Mouse (Mus musculus) myocyte (in vitro differentiated cells): ENCODE measurements around the gene Gabbr2. TPM values are rescaled to one million over a fixed set of nuclear protein-coding genes. Genes with fewer than 3 reads are reported as not detected.

ENCODE experiments used
- H3K27me3 ChIP-seq: one replicate; pipeline ENCODE4 v1.6.1; 2011; ENCODE audit not compliant: control insufficient read depth, insufficient read depth, insufficient read length
- H3K36me3 ChIP-seq: one replicate; pipeline ENCODE4 v1.6.1; 2011; ENCODE audit not compliant: control insufficient read depth, insufficient read depth
- H3K4me2 ChIP-seq: one replicate; pipeline ENCODE4 v1.6.1; 2011; ENCODE audit warnings: low read depth, control low read depth
- H3K4me3 ChIP-seq: one replicate; pipeline ENCODE4 v1.5.1; 2011; ENCODE audit warnings: mild to moderate bottlenecking, control low read depth, moderate library complexity
- H3K79me2 ChIP-seq: one replicate; pipeline ENCODE4 v1.6.1; 2011; ENCODE audit not compliant: control insufficient read depth, insufficient read depth
- H3ac ChIP-seq: one replicate; pipeline ENCODE4 v1.6.1; 2011; ENCODE audit not compliant: control insufficient read depth, insufficient read length
- CEBPB ChIP-seq: IDR thresholded peaks from 2 replicates; pipeline ENCODE4 v1.6.1; 2011; ENCODE audit warnings: mild to moderate bottlenecking, moderate library complexity; ENCODE audit not compliant: poor library complexity, insufficient read depth, severe bottlenecking
- E2F4 ChIP-seq: IDR thresholded peaks from one replicate; pipeline ENCODE4 v1.6.1; 2011; ENCODE audit warnings: mild to moderate bottlenecking, control low read depth, moderate library complexity; ENCODE audit not compliant: insufficient read depth
- MAX ChIP-seq: IDR thresholded peaks from one replicate; pipeline ENCODE4 v1.6.1; 2011; ENCODE audit warnings: low read depth, mild to moderate bottlenecking, control low read depth
- MYOD1 ChIP-seq, 3 experiments: IDR thresholded peaks; one replicate each; pipeline ENCODE4 v1.6.1; 2011; ENCODE audit warnings: control low read depth in 2 of 3, low read depth in 2 of 3, mild to moderate bottlenecking in 2 of 3, moderate library complexity in 1 of 3; ENCODE audit not compliant: insufficient read length in 2 of 3, control insufficient read depth in 1 of 3
- MYOG ChIP-seq, 3 experiments: IDR thresholded peaks; one replicate each; pipeline ENCODE4 v1.6.1; 2011; ENCODE audit warnings: control low read depth in 2 of 3, low read depth in 2 of 3, mild to moderate bottlenecking in 2 of 3; ENCODE audit not compliant: insufficient read length in 2 of 3, control insufficient read depth in 1 of 3, insufficient read depth in 1 of 3
- POLR2A ChIP-seq: IDR thresholded peaks from one replicate; pipeline ENCODE4 v1.6.1; 2011; ENCODE audit warnings: low read depth, mild to moderate bottlenecking, control low read depth, moderate library complexity; ENCODE audit not compliant: insufficient read length
- POLR2AphosphoS2 ChIP-seq: IDR thresholded peaks from one replicate; pipeline ENCODE4 v1.6.1; 2011; ENCODE audit warnings: low read depth, control low read depth; ENCODE audit not compliant: insufficient read length
- REST ChIP-seq: IDR thresholded peaks from one replicate; pipeline ENCODE4 v1.6.1; 2011; ENCODE audit warnings: mild to moderate bottlenecking, control low read depth, moderate library complexity; ENCODE audit not compliant: insufficient read depth, insufficient read length
- SRF ChIP-seq: IDR thresholded peaks from one replicate; pipeline ENCODE4 v1.6.1; 2011; ENCODE audit warnings: low read depth; ENCODE audit not compliant: control insufficient read depth, insufficient read length
- TCF12 ChIP-seq: IDR thresholded peaks from one replicate; pipeline ENCODE4 v1.6.1; 2011; ENCODE audit warnings: mild to moderate bottlenecking, control low read depth; ENCODE audit not compliant: poor library complexity, insufficient read depth, severe bottlenecking
- TCF3 ChIP-seq: IDR thresholded peaks from one replicate; pipeline ENCODE4 v1.6.1; 2011; ENCODE audit warnings: low read depth, control low read depth; ENCODE audit not compliant: insufficient read length
- USF1 ChIP-seq: IDR thresholded peaks from one replicate; pipeline ENCODE4 v1.6.1; 2011; ENCODE audit warnings: low read depth, mild to moderate bottlenecking, control low read depth, moderate library complexity
- polyA plus RNA-seq: library from polyadenylated mRNA; unstranded; fragments of >200 nt; fragmentation: generic; extraction: Trizol; gene quantifications from one replicate; pipeline ENCODE4 v1.2.1, GENCODE M21; 2012; ENCODE audit warnings: missing spikeins

Gene Gabbr2
- polyA plus RNA-seq, 1 experiment: not detected

DNA sequence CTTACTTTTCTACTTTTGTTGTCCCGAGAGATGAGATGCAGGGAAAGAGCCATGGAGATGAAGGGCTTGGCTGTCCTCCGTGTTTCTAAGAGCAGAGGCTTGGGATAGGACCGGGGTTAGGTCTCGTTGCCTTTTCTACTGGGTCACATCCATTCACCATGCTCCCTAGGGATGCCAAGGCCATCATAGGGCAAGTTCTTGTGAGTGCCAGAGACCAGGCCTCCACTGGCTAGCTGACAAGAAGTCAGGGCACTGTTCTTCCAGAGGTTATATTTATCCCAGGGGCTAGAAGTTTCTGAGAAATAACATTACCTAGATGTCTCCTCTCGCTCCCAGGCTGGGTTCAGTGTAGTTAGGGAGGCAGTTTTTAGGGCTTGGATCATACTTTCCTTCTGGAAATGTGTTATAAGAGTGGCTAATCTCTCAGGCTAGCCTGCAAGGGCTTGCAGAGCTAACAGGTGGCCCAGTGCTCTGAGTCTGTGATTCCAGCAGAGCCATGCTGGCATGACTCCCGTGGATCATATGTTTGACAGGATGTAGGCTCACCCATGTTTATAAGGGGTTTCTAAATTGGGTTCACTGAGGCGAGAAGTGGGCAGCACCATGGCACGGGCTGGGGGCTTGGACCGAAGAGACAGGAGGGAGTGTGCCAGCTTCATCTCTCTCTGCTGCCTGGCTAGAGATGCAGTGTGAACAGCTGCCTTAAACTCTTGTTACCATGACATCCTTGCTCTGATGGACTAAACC lies 199.2 kb downstream of the Gabbr2 start:
- no peak overlapping the region for H3K4me2 ChIP-seq

DNA sequence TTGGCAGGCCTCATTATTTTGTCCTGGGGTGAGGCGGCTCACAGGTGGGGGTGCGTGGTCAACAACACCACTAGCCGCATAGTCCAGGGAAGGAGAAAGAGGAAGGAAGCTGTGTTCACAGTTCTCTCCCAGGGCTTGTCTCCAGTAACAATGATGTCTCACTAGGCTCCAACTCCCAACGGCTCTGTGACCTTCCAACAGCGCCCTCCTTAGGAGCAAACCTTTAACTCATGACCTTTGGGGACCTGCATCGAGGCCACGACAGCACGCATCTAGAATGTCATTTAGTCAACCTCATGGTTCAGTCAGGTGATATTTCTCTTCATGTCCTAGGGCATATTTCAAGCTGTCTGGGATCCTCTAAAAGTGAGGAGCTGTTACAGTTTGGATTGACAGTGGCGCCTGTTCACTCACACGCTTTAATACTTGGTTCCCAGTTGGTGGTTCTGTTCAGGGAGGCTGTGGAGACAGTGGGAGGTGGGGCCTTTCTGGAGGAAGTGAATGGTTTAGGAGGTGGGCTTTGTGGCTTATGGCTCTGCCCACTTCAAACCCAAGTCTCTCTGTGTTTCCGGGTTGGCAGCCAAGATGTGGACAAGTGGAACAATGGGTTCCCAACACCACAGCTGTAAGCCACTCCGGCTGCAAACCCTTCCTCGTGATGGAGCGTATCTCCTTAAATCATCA lies 200.3 kb downstream of the Gabbr2 start:
- TF ChIP-seq POLR2AphosphoS2 (no peak), USF1 (no peak), CEBPB (no peak)
- Histone ChIP-seq H3ac (no peak overlapping the region), H3K4me3 (no peak overlapping the region), H3K4me2 (no peak overlapping the region), H3K36me3 (no peaks in the 10 kb centered on the region), H3K27me3 (no peaks in the 10 kb centered on the region), H3K79me2 (no peaks in the 10 kb centered on the region)

More for the DNA sequence above, 199.2 kb downstream of the Gabbr2 start:
- TF ChIP-seq TCF12: no peak
- TF ChIP-seq MYOD1 (IDR thresholded peaks at IDR 0.05; ENCODE audit: control insufficient read depth in 1 of 3, insufficient read length in 2 of 3, low read depth in 2 of 3): no peak
- no peak for TF ChIP-seq POLR2AphosphoS2
- TF ChIP-seq SRF: no peak
- TF ChIP-seq E2F4: no peak
- TF ChIP-seq REST: no peak
- no peak for TF ChIP-seq TCF3
- no peak for TF ChIP-seq MAX
- no peak for TF ChIP-seq CEBPB
- TF ChIP-seq MYOG (IDR thresholded peaks at IDR 0.05; ENCODE audit: control insufficient read depth in 1 of 3, insufficient read depth in 1 of 3, insufficient read length in 2 of 3, low read depth in 2 of 3): no peak
- TF ChIP-seq POLR2A: no peak
- TF ChIP-seq USF1: no peak
- Histone ChIP-seq H3K79me2 (no peaks in the 10 kb centered on the region), H3K4me3 (no peak overlapping the region), H3K27me3 (no peaks in the 10 kb centered on the region), H3ac (no peak overlapping the region), H3K36me3 (no peaks in the 10 kb centered on the region)

DNA sequence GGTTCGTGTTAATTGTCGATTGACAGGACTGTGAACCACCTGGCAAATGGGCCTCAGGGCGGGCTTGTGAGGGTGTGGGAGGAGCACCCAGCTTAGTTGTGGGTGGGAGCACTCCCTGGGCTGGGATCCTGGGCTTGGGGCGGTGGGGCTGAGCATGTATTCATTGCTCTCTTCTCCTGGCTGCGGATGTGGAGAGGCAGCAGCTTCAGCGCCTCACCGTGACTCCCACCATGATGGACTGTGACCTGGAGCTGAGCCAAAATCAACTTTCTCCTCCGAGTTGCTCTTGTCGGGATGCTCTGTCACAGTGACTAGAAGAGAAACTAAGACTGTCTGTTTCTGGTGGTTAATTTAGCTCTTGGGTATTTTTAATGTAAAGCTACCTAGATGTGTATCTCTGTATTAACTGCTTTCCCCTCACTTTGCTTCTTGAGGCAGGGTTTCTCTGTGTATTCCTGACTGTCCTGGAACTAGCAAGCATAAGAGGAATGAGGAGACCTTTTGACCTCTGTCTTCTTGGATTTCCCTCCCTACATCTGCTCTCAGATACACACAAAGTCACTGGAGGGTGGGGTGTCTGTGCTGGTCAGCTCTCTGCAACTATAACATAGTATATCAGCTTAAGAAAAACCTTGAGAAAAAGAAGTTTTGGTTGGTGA lies 200.9 kb downstream of the Gabbr2 start:
- H3ac ChIP-seq: no peak overlapping the region
- no peaks in the 10 kb centered on the region for H3K79me2 ChIP-seq
- TF ChIP-seq POLR2AphosphoS2 (no peak), TCF3 (no peak), MYOG (IDR thresholded peaks at IDR 0.05; ENCODE audit: control insufficient read depth in 1 of 3, insufficient read depth in 1 of 3, insufficient read length in 2 of 3, low read depth in 2 of 3) (no peak), E2F4 (no peak), REST (no peak), MYOD1 (IDR thresholded peaks at IDR 0.05; ENCODE audit: control insufficient read depth in 1 of 3, insufficient read length in 2 of 3, low read depth in 2 of 3) (no peak), USF1 (no peak), TCF12 (no peak), SRF (no peak), CEBPB (no peak), MAX (no peak), POLR2A (no peak)
- no peaks in the 10 kb centered on the region for H3K27me3 ChIP-seq
- no peak overlapping the region for H3K4me3 ChIP-seq
- no peak overlapping the region for H3K4me2 ChIP-seq
- no peaks in the 10 kb centered on the region for H3K36me3 ChIP-seq

DNA sequence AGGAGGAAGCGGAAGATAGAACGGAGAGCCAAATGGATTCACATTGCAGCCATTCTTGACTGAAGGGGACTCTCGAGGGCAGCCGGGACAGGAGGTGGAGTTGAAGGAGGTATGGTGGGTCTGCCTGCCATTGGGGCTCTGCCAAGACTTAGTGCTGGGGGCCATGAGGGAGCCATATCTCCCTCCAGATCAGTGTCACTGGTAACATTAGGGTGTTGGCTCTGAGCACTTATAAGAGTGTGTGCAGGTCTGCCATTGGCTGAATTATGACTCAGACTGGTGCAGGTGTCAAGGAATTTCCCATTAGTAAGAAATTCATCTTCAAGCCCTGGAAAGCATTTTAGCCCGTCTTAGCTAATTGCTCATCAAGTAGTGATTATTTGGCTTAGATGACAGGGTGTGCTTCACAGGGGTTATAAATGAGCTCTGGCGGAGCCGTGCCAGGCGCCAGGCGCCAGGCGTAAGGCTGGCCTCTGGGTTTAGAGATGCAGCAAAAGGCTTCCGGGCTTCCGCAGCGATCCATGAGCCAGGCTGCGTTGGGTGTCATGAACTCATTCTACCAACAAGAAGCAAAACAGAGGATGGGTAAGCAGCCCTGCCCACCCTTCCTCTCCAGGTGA lies 207.1 kb downstream of the Gabbr2 start:
- Histone ChIP-seq H3K27me3 (no peaks in the 10 kb centered on the region), H3K4me2 (no peak overlapping the region), H3K36me3 (no peaks in the 10 kb centered on the region), H3K4me3 (no peak overlapping the region), H3ac (no peak overlapping the region), H3K79me2 (no peaks in the 10 kb centered on the region)
- TF ChIP-seq MYOG (IDR thresholded peaks at IDR 0.05; ENCODE audit: control insufficient read depth in 1 of 3, insufficient read depth in 1 of 3, insufficient read length in 2 of 3, low read depth in 2 of 3) (no peak), REST (no peak), USF1 (no peak), CEBPB (no peak), TCF3 (no peak), SRF (no peak), POLR2A (no peak), POLR2AphosphoS2 (no peak)
